Mouse (Mus musculus) heart, postnatal 0 days (tissue): ENCODE measurements around the gene Ksr2. TPM values are rescaled to one million over a fixed set of nuclear protein-coding genes. Genes with fewer than 3 reads are reported as not detected.
A peak's percentile ranks its signal among the peaks of the same experiment; 100 is the strongest.
"Not testable (repeated sequence)": the region's sequence is repeated elsewhere in the genome, so short reads cannot be mapped to it uniquely, and the experiment has no call there.

Experiments
- ATAC-seq: fragments of 200-750 bp; cut with Nextera tagmentation; 2 replicates; pipeline ENCODE4 v1.8.0; 2017; ENCODE audit warnings: low read depth, moderate number of reproducible peaks, moderate library complexity; ENCODE audit not compliant: insufficient read depth
- DNase-seq: peaks from one replicate; pipeline ENCODE4 v3.0.0-alpha.2; 2016; ENCODE audit warnings: low spot score
- H3K27ac ChIP-seq: fragments of 300-500 bp; sonication (generic); 2 replicates; pipeline ENCODE4 v1.5.1; 2014; ENCODE audit warnings: low read depth, mild to moderate bottlenecking
- H3K27me3 ChIP-seq: fragments of 300-500 bp; sonication (generic); 2 replicates; pipeline ENCODE4 v1.6.1; 2014; ENCODE audit warnings: low read length, mixed read lengths; ENCODE audit not compliant: control insufficient read depth, insufficient read depth
- H3K36me3 ChIP-seq: fragments of 300-500 bp; sonication (generic); replicated peaks from 2 replicates; pipeline ENCODE4 v1.6.1; 2014; ENCODE audit warnings: low read length, mixed read lengths; ENCODE audit not compliant: control insufficient read depth, insufficient read depth
- H3K4me1 ChIP-seq: fragments of 300-500 bp; sonication (generic); 2 replicates; pipeline ENCODE4 v1.6.1; 2014; ENCODE audit warnings: antibody characterized with exemption; ENCODE audit not compliant: control insufficient read depth, insufficient read depth
- H3K4me2 ChIP-seq: fragments of 300-500 bp; sonication (generic); 2 replicates; pipeline ENCODE4 v1.6.1; 2014; ENCODE audit warnings: low read depth, mild to moderate bottlenecking, low read length, moderate library complexity
- H3K4me3 ChIP-seq: fragments of 300-500 bp; sonication (generic); 2 replicates; pipeline ENCODE4 v1.5.1; 2014; ENCODE audit warnings: low read depth, low read length
- H3K9ac ChIP-seq: fragments of 300-500 bp; sonication (generic); replicated peaks from 2 replicates; pipeline ENCODE4 v1.6.1; 2014; ENCODE audit warnings: low read depth, low read length, mixed read lengths
- H3K9me3 ChIP-seq: fragments of 300-500 bp; sonication (generic); replicated peaks from 2 replicates; pipeline ENCODE4 v1.6.1; 2016; ENCODE audit warnings: low read length; ENCODE audit not compliant: control insufficient read depth
- CTCF ChIP-seq: IDR thresholded peaks from 2 replicates; pipeline ENCODE4 v1.5.1; 2016; ENCODE audit warnings: antibody characterized with exemption, control low read depth, low read depth
- EP300 ChIP-seq: IDR thresholded peaks from 2 replicates; pipeline ENCODE4 v1.6.1; 2016; ENCODE audit warnings: antibody characterized with exemption, low read depth
- WGBS: fragments of 180-500 bp; shearing (Covaris S2); extraction: QIAGEN DNeasy Blood & Tissue Kit; methylation state at CpG from one replicate; pipeline ENCODE4 v1.1.7; 2014; 5-methylcytosine and 5-hydroxymethylcytosine counted together
- polyA plus RNA-seq: library from polyadenylated mRNA; unstranded; fragments of >200 nt; fragmentation: Nextera tagmentation; extraction: Ambion mirVana; gene quantifications from 2 replicates; pipeline ENCODE4 v1.2.1, GENCODE M21; 2015
- total RNA-seq: library from RNA; depleted of rRNA; stranded (reverse); fragments of >200 nt; gene quantifications from 2 replicates; pipeline ENCODE4 v1.2.3, GENCODE M21; 2014; ENCODE audit warnings: low replicate concordance

Ksr2 gene
- total and polyA plus RNA-seq, 2 experiments from 2014 or later, result under 0.01 TPM; not detected in 1

DNA sequence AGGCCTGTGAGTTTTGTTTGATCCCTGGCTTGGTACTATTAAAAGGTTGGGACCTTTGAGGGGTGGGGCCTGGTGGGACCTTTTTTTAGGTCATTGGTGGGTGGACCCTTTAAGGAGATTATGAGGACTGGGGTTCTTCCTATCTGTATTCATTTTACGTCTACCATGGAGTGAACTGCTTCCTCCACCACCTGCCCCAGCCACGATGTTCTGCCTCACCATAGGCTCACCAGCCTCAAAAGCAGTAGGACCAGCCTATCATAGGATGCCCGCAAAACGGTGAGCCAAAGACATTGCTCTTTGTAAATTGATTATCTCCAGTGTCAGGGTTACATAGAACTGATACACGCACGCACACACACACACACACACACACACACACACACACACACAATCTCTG lies 16.4 kb upstream of the Ksr2 start:
- H3K27me3 ChIP-seq, result no peaks in the 10 kb centered on the region
- no peak for TF ChIP-seq CTCF
- no peak overlapping the region for H3K4me3 ChIP-seq
- no peaks in the 10 kb centered on the region for H3K36me3 ChIP-seq
- ATAC-seq, result no peak
- no peak overlapping the region for H3K4me2 ChIP-seq
- no peak for DNase-seq
- no peaks in the 10 kb centered on the region for H3K4me1 ChIP-seq
- no peak overlapping the region for H3K27ac ChIP-seq
- 0 out of 2 replicates have a peak, but pooled peaks cover 5% of the 10 kb centered on the region for H3K9me3 ChIP-seq
- 74% methylated on average over 6 of the region's 6 CpGs for WGBS
- H3K9ac ChIP-seq, result no peak overlapping the region

DNA sequence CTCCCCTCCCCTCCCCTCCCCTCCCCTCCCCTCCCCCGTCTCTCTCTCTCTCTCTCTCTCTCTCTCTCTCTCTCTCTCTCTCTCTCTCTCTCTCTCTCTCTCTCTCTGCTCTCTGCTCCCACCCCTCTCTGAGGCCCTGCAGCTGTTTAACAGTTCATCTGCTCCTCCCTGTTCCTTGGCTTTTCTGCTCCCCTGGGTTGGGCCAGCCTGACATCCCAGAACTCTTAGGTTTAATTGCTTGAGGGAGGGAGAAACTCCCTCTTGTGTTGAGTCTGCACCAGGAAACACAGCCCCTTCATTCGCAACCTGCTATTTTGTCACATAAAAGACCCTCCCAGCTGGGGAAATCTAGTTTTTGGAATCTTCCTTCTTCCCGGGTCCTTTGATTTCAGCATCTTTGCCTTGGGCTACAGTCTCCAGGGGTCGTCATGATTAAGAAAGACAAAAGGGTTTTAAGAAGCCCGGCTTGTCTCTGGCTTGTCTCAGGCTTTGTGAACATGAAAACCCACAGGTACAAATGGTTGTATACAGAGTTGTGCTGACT lies 15.7 kb upstream of the Ksr2 start:
- no peaks in the 10 kb centered on the region for H3K27me3 ChIP-seq
- ATAC-seq (no peak), DNase-seq (no peak)
- no peaks in the 10 kb centered on the region for H3K36me3 ChIP-seq
- H3K9ac ChIP-seq, result no peak overlapping the region
- H3K9me3 ChIP-seq, result 0 out of 2 replicates have a peak, but pooled peaks cover 1% of the 10 kb centered on the region
- H3K4me3 ChIP-seq, result no peak overlapping the region
- H3K4me2 ChIP-seq, result no peak overlapping the region
- H3K27ac ChIP-seq, result no peak overlapping the region
- H3K4me1 ChIP-seq, result no peaks in the 10 kb centered on the region
- TF ChIP-seq EP300, result no peak
- no peak for TF ChIP-seq CTCF
- 55% methylated on average over 4 of the region's 5 CpGs for WGBS

- no peak overlapping the region for H3K9ac ChIP-seq
- no peaks in the 10 kb centered on the region for H3K9me3 ChIP-seq
- no peak overlapping the region for H3K4me2 ChIP-seq
- no peak overlapping the region for H3K4me3 ChIP-seq
- H3K36me3 ChIP-seq, result no peaks in the 10 kb centered on the region
- DNase-seq (no peak), ATAC-seq (no peak)
- H3K27ac ChIP-seq, result no peak overlapping the region
- 69% methylated on average over 9 of the region's 9 CpGs for WGBS
- no peaks in the 10 kb centered on the region for H3K27me3 ChIP-seq
- no peak for TF ChIP-seq CTCF
- no peak for TF ChIP-seq EP300
- no peaks in the 10 kb centered on the region for H3K4me1 ChIP-seq
These were observed 14.5 kb upstream of the Ksr2 start for GRCm38 (mm10) chr5:117399281-117399680.

GRCm38 (mm10) chr5:117403609-117404008 lies 10.2 kb upstream of the Ksr2 start:
- Histone ChIP-seq H3K36me3 (no peaks in the 10 kb centered on the region), H3K27me3 (no peaks in the 10 kb centered on the region), H3K4me1 (no peaks in the 10 kb centered on the region), H3K27ac (no peak overlapping the region), H3K4me3 (no peak overlapping the region), H3K9ac (no peak overlapping the region), H3K4me2 (no peak overlapping the region), H3K9me3 (no peaks in the 10 kb centered on the region)
- 84% methylated on average over 8 of the region's 8 CpGs for WGBS
- no peak for DNase-seq
- no peak for ATAC-seq
- TF ChIP-seq CTCF, result no peak

DNA sequence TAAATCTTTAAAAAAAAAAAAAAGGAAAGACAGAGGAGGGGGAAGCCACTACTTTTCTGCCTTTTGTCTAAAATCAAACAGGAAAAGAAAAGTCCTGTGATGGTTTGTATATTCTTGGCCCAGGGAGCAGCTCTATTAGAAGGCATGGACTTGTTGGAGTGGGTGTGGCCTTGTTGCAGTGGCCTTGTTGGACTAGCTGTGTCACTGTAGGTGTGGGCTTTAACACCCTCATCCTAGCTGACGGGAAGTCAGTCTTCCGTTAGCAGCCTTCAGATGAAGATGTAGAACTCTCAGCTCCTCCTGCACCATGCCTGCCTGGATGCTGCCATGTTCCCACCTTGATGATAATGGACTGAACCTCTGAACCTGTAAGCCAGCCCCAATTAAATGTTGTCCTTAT lies 9.1 kb upstream of the Ksr2 start:
- DNase-seq, result not testable (repeated sequence)
- 80% methylated on average over 2 of the region's 2 CpGs for WGBS

DNA sequence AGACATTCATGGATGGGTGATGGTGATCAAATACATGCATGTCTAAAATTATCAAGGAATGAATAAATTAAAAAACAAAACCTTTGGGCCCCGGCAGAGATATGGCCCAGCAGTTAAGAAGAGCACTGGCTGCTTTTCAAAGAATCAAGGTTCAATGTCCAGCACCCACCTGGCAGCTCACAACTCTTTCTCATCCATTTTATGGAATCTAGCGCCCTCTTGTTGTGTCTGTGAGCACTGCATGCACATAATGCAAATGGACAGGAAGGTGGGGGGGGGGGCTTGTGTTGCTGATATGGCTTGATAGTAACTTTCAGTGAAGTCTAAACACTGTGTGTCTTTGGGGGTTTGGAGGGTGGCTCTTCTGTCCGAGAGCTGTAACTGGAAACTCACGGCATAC lies 5.6 kb upstream of the Ksr2 start:
- DNase-seq, result no peak
- Histone ChIP-seq H3K27ac (no peak overlapping the region), H3K4me1 (no peaks in the 10 kb centered on the region), H3K27me3 (peaks cover 15% of the 10 kb centered on the region), H3K9me3 (no peaks in the 10 kb centered on the region), H3K36me3 (no peaks in the 10 kb centered on the region), H3K4me2 (no peak overlapping the region), H3K4me3 (no peak overlapping the region), H3K9ac (no peak overlapping the region)
- peak; percentile 37 for TF ChIP-seq CTCF
- TF ChIP-seq EP300, result no peak
- 65% methylated on average over 4 of the region's 4 CpGs for WGBS
- ATAC-seq, result no peak

More for the DNA sequence above, 9.1 kb upstream of the Ksr2 start:
- H3K36me3 ChIP-seq, ATAC-seq, H3K4me2 ChIP-seq, H3K9me3 ChIP-seq, H3K27ac ChIP-seq, H3K9ac ChIP-seq, H3K27me3 ChIP-seq, H3K4me3 ChIP-seq, H3K4me1 ChIP-seq: not testable (repeated sequence)
